Mouse (Mus musculus): ENCODE results near the gene 2210010C04Rik. TPM values are rescaled to one million over a fixed set of nuclear protein-coding genes. Genes with fewer than 3 reads are reported as not detected.

Gene 2210010C04Rik
- not detected in 2 replicates for polyA plus RNA-seq (2012)

GRCm38 (mm10) chr6:41035409-41035808 is at the start of gene 2210010C04Rik:
TSS of gene 2210010C04Rik (minus strand) at chr6:41035509.
- no peak for TF ChIP-seq GATA1 (IDR thresholded peaks at IDR 0.05; ENCODE audit: low read length)

- no peak for TF ChIP-seq GATA1 (IDR thresholded peaks at IDR 0.05; ENCODE audit: low read length)
Observed at GRCm38 (mm10) chr6:41080121-41080520, 44.8 kb upstream of the 2210010C04Rik start.

GRCm38 (mm10) chr6:41078539-41079303 is 43.4 kb upstream of the 2210010C04Rik start:
- no peak for TF ChIP-seq GATA1 (IDR thresholded peaks at IDR 0.05; ENCODE audit: low read length)

- no peak for TF ChIP-seq GATA1 (IDR thresholded peaks at IDR 0.05; ENCODE audit: low read length)
Observed at GRCm38 (mm10) chr6:41075753-41076152, 40.4 kb upstream of the 2210010C04Rik start.

GRCm38 (mm10) chr6:41063332-41063731 is 28.0 kb upstream of the 2210010C04Rik start:
- TF ChIP-seq GATA1 (IDR thresholded peaks at IDR 0.05; ENCODE audit: low read length) = no peak

- no peak for TF ChIP-seq GATA1 (IDR thresholded peaks at IDR 0.05; ENCODE audit: low read length)
Observed at GRCm38 (mm10) chr6:41062746-41063145, 27.4 kb upstream of the 2210010C04Rik start.

- no peak for TF ChIP-seq GATA1 (IDR thresholded peaks at IDR 0.05; ENCODE audit: low read length)
Observed at GRCm38 (mm10) chr6:41062081-41062480, 26.8 kb upstream of the 2210010C04Rik start.

GRCm38 (mm10) chr6:41061085-41061484 is 25.8 kb upstream of the 2210010C04Rik start:
- no peak for TF ChIP-seq GATA1 (IDR thresholded peaks at IDR 0.05; ENCODE audit: low read length)

- no peak for TF ChIP-seq GATA1 (IDR thresholded peaks at IDR 0.05; ENCODE audit: low read length)
Observed at GRCm38 (mm10) chr6:41057653-41058052, 22.3 kb upstream of the 2210010C04Rik start.

GRCm38 (mm10) chr6:41055581-41055980 is 20.3 kb upstream of the 2210010C04Rik start:
- TF ChIP-seq GATA1 (IDR thresholded peaks at IDR 0.05; ENCODE audit: low read length) = no peak

- TF ChIP-seq GATA1 (IDR thresholded peaks at IDR 0.05; ENCODE audit: low read length) = no peak
Observed at GRCm38 (mm10) chr6:41054379-41054778, 19.1 kb upstream of the 2210010C04Rik start.

GRCm38 (mm10) chr6:41051824-41052223 is 16.5 kb upstream of the 2210010C04Rik start:
- no peak for TF ChIP-seq GATA1 (IDR thresholded peaks at IDR 0.05; ENCODE audit: low read length)

- TF ChIP-seq GATA1 (IDR thresholded peaks at IDR 0.05; ENCODE audit: low read length) = no peak
Observed at GRCm38 (mm10) chr6:41048602-41049001, 13.3 kb upstream of the 2210010C04Rik start.

GRCm38 (mm10) chr6:41047961-41048360 is 12.7 kb upstream of the 2210010C04Rik start:
- no peak for TF ChIP-seq GATA1 (IDR thresholded peaks at IDR 0.05; ENCODE audit: low read length)

- TF ChIP-seq GATA1 (IDR thresholded peaks at IDR 0.05; ENCODE audit: low read length) = no peak
Observed at GRCm38 (mm10) chr6:41047202-41047601, 11.9 kb upstream of the 2210010C04Rik start.

GRCm38 (mm10) chr6:41046553-41046952 is 11.2 kb upstream of the 2210010C04Rik start:
- no peak for TF ChIP-seq GATA1 (IDR thresholded peaks at IDR 0.05; ENCODE audit: low read length)

GRCm38 (mm10) chr6:41044753-41045152 is 9.4 kb upstream of the 2210010C04Rik start:
- TF ChIP-seq GATA1 (IDR thresholded peaks at IDR 0.05; ENCODE audit: low read length) = no peak

Measured in G1E-ER4 (cell line).